Mouse (Mus musculus) E14TG2a.4 (cell line): Measurements from ENCODE around the gene Psme4.
"Not testable (repeated sequence)": the region's sequence is repeated elsewhere in the genome, so short reads cannot be mapped to it uniquely, and the experiment has no call there.

ENCODE experiments used
- H3K27me3 ChIP-seq: 2 replicates; pipeline ENCODE4 v1.6.1; 2014; ENCODE audit warnings: low read length, control low read depth; ENCODE audit not compliant: insufficient read depth
- H3K36me3 ChIP-seq: 2 replicates; pipeline ENCODE4 v1.6.1; 2014; ENCODE audit warnings: low read length, control low read depth; ENCODE audit not compliant: insufficient read depth
- H3K4me1 ChIP-seq: replicated peaks from 2 replicates; pipeline ENCODE4 v1.6.1; 2014; ENCODE audit warnings: low read depth, low read length, control low read depth
- H3K4me3 ChIP-seq: replicated peaks from 2 replicates; pipeline ENCODE4 v1.5.1; 2014; ENCODE audit warnings: mild to moderate bottlenecking, low read length
- H3K9me3 ChIP-seq: 2 replicates; pipeline ENCODE4 v1.6.1; 2014; ENCODE audit warnings: low read length, control low read depth
- CTCF ChIP-seq: conservative IDR thresholded peaks from 2 replicates; pipeline ENCODE4 v1.5.1; 2014; ENCODE audit warnings: low read length
- NANOG ChIP-seq: IDR thresholded peaks from 2 replicates; pipeline ENCODE4 v1.6.1; 2014; ENCODE audit warnings: borderline replicate concordance, low read length, mixed read lengths
- POU5F1 ChIP-seq: IDR thresholded peaks from 2 replicates; pipeline ENCODE4 v1.6.1; 2014; ENCODE audit warnings: low read length, borderline replicate concordance

The Psme4 gene

DNA sequence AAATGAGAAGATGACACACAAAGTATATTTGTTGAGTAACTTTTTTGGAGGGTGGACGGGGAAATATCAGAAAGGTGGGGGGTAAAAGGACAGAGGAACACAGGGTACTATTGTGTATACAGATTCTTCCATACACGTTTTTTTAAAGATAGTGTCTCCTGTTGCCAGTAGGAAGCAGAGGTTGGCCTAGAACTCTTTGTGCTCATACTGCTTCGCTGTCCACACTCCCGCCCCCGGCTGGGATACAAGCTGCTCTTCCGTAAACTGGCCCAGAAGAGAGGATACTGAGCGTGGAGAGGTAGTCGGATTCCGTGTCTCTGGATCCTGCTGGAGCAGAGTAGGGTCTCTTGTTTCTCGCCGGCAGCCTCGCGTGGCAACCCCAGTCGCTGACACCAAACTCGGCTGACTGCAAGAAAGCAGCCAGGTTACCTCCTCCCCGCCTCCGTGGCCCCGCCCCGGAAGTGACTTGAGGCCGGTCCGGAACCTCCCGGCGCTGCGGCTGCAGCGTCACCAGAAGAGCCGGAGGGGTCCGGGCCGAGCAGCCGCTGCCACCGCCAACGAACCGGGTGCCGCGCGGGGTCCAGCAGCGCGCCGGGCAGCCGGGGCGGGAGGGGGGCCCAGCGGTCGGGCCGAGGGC, at the start of gene Psme4:
Psme4 (plus strand) TSS at position 460 of the 637 bp plus-strand sequence.
- Histone ChIP-seq H3K36me3 (no peaks in the 10 kb centered on the region), H3K27me3 (no peaks in the 10 kb centered on the region), H3K4me1 (peaks cover 31% of the 10 kb centered on the region), H3K4me3 (peak within 1 kb of the TSS; percentile 94), H3K9me3 (no peaks in the 10 kb centered on the region)
- TF ChIP-seq CTCF = no peak
- no peak for TF ChIP-seq POU5F1
- TF ChIP-seq NANOG = no peak

DNA sequence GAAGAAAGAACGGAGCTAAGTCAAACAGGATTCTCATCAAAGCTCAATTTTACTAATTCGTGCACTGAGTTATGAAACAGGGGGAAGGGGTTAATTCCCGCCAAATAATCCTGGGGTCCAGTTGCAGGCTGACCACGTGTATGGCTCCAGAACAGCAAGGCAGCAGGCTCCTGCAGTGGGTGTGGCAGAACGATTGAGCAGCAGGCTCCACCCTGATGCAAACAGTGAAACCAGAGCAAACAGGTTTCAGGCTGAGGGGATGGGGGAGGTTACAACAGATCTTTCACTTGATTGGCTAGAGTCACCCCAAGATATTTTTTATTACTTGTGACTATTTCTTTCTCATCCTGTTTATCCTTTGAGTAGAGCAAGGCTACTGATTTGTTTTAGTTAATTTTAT, 48.1 kb upstream of the Psme4 start:
- Histone ChIP-seq H3K4me3 (no peak overlapping the region), H3K4me1 (peaks cover 8% of the 10 kb centered on the region), H3K36me3 (no peaks in the 10 kb centered on the region), H3K9me3 (peaks cover 35% of the 10 kb centered on the region), H3K27me3 (no peaks in the 10 kb centered on the region)
- TF ChIP-seq NANOG (no peak), CTCF (no peak), POU5F1 (no peak)

DNA sequence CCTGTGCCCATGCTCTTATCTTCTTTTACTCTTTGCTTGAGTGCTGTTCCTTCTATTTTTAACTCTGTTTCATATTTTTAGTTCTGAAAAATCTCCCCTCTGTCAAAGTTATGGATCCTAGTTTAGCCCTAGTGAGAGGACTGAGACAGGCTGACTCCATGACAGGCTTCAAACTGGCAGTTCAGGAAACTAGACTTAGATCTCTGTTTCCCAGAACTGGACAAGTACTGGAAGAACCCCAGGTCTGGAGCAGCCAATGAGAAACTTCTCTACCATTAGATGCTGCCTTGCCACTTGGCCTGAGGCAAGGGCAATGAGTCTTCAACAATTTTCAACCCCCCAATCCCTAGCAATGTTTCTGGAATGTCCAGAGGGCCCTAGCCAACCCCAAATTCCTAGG, 40.8 kb upstream of the Psme4 start:
- no peaks in the 10 kb centered on the region for H3K36me3 ChIP-seq
- H3K9me3 ChIP-seq = peaks cover 9% of the 10 kb centered on the region
- H3K27me3 ChIP-seq = no peaks in the 10 kb centered on the region
- H3K4me3 ChIP-seq = no peak overlapping the region
- TF ChIP-seq NANOG = no peak
- TF ChIP-seq CTCF = no peak
- TF ChIP-seq POU5F1 = no peak
- H3K4me1 ChIP-seq = no peaks in the 10 kb centered on the region

DNA sequence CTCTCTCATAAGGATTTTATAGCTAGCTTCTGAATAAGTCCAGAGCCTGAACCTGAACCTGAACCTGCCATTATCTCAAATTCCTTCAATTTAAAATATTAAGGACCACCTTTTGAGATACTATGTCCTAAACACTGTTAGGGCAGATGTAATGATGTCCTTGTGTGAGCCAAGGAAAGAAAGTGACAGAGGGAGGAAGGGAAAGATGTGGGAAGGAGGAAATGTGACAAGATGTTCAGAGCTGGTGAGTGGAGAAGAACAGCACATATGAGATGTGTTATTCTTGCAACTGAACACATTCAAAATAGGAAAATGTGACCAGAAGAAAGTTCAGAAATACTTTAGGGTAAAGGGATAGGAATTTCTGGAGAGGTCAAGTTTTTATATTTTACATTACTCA, 38.1 kb upstream of the Psme4 start:
- no peaks in the 10 kb centered on the region for H3K9me3 ChIP-seq
- H3K4me3 ChIP-seq = no peak overlapping the region
- H3K4me1 ChIP-seq = no peaks in the 10 kb centered on the region
- H3K36me3 ChIP-seq = no peaks in the 10 kb centered on the region
- TF ChIP-seq NANOG (no peak), POU5F1 (no peak), CTCF (no peak)
- H3K27me3 ChIP-seq = no peaks in the 10 kb centered on the region

DNA sequence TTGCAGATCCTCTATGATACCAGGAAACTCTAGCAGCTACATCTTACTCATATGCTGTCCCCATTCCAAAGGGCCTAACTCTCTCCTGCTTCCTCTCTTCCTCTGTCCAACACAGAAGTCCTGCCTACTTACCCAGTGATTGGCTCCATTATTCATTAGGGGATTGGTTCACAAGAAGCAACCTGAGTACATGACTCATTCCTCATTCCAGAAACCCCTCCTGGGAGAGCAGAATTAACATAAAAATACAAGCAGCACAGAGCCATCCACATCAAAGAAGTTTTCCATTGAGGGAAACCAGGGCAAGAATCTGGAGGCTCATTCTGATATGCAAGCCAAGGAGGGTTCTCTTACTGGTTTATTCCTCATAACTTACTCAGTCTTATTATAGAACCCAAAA, 27.5 kb upstream of the Psme4 start:
- H3K27me3 ChIP-seq = no peaks in the 10 kb centered on the region
- TF ChIP-seq CTCF (no peak), NANOG (peak; percentile 86)
- no peak overlapping the region for H3K4me3 ChIP-seq
- H3K36me3 ChIP-seq = peaks cover 19% of the 10 kb centered on the region
- H3K4me1 ChIP-seq = peaks cover 21% of the 10 kb centered on the region
- H3K9me3 ChIP-seq = peaks cover 45% of the 10 kb centered on the region

DNA sequence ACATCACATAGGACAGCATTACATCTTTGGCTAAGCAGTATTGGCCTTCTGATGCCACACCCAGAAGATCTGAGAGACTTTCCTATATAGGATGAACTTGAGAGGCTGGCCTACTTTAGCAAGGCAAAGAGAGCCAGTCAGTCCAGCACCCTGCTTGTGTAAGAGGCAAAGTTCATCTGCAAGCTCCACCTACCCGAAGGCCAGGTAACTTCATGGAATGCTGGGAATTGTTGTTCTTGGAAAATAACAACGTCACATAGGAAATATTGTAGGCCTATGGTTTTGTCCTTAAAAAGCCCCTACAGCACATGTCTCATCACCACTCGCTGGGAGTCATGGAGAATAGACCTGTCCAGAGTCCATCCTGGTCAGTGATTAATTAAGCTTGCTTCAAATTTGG, 22.6 kb upstream of the Psme4 start:
- TF ChIP-seq CTCF (no peak), NANOG (no peak), POU5F1 (no peak)
- Histone ChIP-seq H3K36me3 (no peaks in the 10 kb centered on the region), H3K4me1 (peaks cover 58% of the 10 kb centered on the region), H3K4me3 (peak overlapping the region; percentile 58), H3K27me3 (no peaks in the 10 kb centered on the region), H3K9me3 (peaks cover 10% of the 10 kb centered on the region)

DNA sequence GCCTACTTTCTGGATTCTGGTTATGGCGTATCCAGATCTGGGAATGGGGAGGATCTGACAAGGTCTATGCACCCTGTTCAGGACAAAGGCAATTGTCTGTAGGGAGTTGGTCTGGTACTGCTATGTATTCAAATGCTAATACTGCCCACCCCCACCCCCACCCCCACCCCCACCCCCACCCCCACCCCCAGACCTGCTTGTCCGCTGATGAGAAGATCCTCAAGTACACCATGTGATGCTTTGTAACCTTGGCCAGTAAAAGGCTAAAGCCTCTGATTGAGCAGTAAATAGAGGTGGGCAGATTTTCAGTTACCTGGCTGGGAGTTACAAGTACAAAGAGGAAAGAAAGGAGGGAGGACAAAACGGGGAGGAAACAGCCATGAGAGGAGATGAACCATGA, 21.9 kb upstream of the Psme4 start:
- no peaks in the 10 kb centered on the region for H3K27me3 ChIP-seq
- H3K36me3 ChIP-seq = no peaks in the 10 kb centered on the region
- H3K9me3 ChIP-seq = peaks cover 3% of the 10 kb centered on the region; the same call in 1 of the 2 replicates
- no peak for TF ChIP-seq CTCF
- no peak for TF ChIP-seq POU5F1
- no peak for TF ChIP-seq NANOG
- H3K4me3 ChIP-seq = peak overlapping the region; percentile 65
- H3K4me1 ChIP-seq = peaks cover 54% of the 10 kb centered on the region

DNA sequence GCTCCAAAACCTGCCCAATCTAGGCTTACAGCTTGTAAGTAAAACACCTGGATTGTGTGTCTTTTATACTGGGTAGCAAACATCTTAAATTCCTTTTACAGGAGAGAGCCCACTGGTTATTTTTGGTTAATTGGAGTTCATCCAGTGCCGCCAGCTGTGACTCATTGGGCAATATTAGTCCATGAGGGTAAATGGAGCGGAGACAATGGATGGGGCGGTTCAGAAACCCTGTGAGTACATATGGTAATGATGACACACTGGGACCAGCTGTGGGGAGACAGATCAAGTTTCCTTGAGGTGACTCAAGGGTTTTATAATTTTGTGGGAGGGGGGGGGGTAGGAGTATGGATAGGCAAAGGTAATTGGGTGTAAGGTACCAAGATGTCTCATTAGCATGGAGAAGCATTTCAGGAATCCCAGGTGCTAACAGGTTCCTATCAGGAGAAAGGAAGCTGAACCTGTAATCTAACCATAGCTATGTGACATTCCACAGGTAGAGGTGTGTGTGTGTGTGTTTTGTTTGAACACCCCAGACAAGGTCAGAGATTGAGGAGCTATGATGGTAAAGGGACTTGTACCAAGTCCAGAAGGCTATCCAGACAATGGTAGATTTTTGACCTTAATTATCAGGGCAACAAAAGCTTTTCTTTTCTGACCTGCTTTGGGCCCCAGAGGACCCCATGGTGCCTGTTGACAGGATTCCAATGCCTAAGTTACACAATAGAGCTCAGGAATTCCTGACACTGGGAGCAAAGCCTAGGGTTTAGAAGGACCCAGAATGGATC, 21.3 kb upstream of the Psme4 start:
- Histone ChIP-seq H3K36me3 (no peaks in the 10 kb centered on the region), H3K9me3 (no peaks in the 10 kb centered on the region), H3K4me3 (peak overlapping the region; percentile 65), H3K4me1 (peaks cover 50% of the 10 kb centered on the region), H3K27me3 (no peaks in the 10 kb centered on the region)
- TF ChIP-seq POU5F1 (no peak), NANOG (peak; percentile 82)

DNA sequence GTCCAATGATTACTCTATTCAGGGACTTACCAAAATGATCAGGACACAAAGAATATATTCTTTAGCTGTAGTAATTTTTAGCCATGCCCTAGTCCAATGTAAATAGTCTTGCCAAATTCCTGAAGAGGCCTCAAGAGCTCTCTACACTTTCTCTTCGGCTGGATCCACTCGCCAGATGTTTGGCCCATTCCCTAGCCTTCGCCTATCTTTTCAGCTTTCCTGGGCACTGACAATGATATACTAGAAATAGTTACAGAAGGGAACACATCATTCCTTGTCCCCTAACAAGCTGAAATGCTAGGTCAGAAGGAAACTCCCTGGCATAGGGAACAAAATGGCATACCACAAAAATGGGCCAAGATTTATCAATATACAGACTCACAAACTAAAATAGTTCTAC, 18.6 kb upstream of the Psme4 start:
- no peak overlapping the region for H3K4me3 ChIP-seq
- H3K4me1 ChIP-seq = peaks cover 54% of the 10 kb centered on the region
- no peaks in the 10 kb centered on the region for H3K36me3 ChIP-seq
- TF ChIP-seq POU5F1 (no peak), NANOG (no peak), CTCF (no peak)
- H3K9me3 ChIP-seq = no peaks in the 10 kb centered on the region
- H3K27me3 ChIP-seq = no peaks in the 10 kb centered on the region

DNA sequence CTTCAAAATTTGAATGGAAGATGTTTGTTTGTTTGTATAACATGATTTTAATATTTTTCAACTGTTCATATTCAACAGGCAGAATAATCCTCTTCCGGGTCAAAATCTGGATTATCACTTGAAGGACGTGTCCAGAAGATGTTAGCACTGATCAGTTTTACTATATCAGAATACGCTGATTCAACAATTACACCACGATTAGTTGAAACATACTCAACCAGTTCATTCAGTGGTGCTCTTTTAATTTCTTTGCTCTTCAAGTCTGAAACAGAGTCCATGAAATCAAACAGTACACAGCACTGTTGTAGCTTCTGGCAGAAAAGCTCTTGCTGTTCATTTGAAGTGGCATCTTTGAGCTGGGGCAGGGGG, 17.1 kb upstream of the Psme4 start:
- H3K27me3 ChIP-seq, H3K36me3 ChIP-seq: not testable (repeated sequence)
- peaks cover 11% of the 10 kb centered on the region for H3K9me3 ChIP-seq
- peaks cover 45% of the 10 kb centered on the region for H3K4me1 ChIP-seq
- peak overlapping the region; percentile 79 for H3K4me3 ChIP-seq
